Mouse (Mus musculus) kidney, postnatal 0 days (tissue): ENCODE results near the gene Kctd12. TPM values are rescaled to one million over a fixed set of nuclear protein-coding genes. Genes with fewer than 3 reads are reported as not detected.

Experiments
- ATAC-seq: fragments of 200-750 bp; cut with Nextera tagmentation; replicated peaks from 2 replicates; pipeline ENCODE4 v1.8.0; 2017; ENCODE audit warnings: low read depth, moderate number of reproducible peaks, moderate TSS enrichment, moderate library complexity; ENCODE audit not compliant: low FRiP score
- DNase-seq: peaks from one replicate; pipeline ENCODE4 v3.0.0-alpha.2; 2016; ENCODE audit warnings: low spot score
- H3K27ac ChIP-seq: fragments of 300-500 bp; sonication (generic); 2 replicates; pipeline ENCODE4 v1.5.1; 2014; ENCODE audit warnings: mild to moderate bottlenecking
- H3K27me3 ChIP-seq: fragments of 300-500 bp; sonication (generic); 2 replicates; pipeline ENCODE4 v1.6.1; 2014; ENCODE audit warnings: low read length, mixed read lengths; ENCODE audit not compliant: insufficient read depth
- H3K36me3 ChIP-seq: fragments of 300-500 bp; sonication (generic); 2 replicates; pipeline ENCODE4 v1.6.1; 2014; ENCODE audit warnings: low read length, mixed read lengths; ENCODE audit not compliant: insufficient read depth
- H3K4me1 ChIP-seq: fragments of 300-500 bp; sonication (generic); replicated peaks from 2 replicates; pipeline ENCODE4 v1.6.1; 2014; ENCODE audit warnings: antibody characterized with exemption, low read length, mixed read lengths; ENCODE audit not compliant: insufficient read depth
- H3K4me2 ChIP-seq: fragments of 300-500 bp; sonication (generic); 2 replicates; pipeline ENCODE4 v1.6.1; 2014; ENCODE audit warnings: mild to moderate bottlenecking, low read length, moderate library complexity, mixed read lengths
- H3K4me3 ChIP-seq: fragments of 300-500 bp; sonication (generic); replicated peaks from 2 replicates; pipeline ENCODE4 v1.5.1; 2014; ENCODE audit warnings: low read depth, low read length
- H3K9ac ChIP-seq: fragments of 300-500 bp; sonication (generic); 2 replicates; pipeline ENCODE4 v1.6.1; 2014; ENCODE audit warnings: low read depth, low read length
- H3K9me3 ChIP-seq: fragments of 300-500 bp; sonication (generic); replicated peaks from 2 replicates; pipeline ENCODE4 v1.6.1; 2016; ENCODE audit warnings: low read length, inconsistent platforms, mixed read lengths
- CTCF ChIP-seq: IDR thresholded peaks from 2 replicates; pipeline ENCODE4 v1.5.1; 2016; ENCODE audit warnings: antibody characterized with exemption, low read depth, mild to moderate bottlenecking, moderate library complexity
- WGBS: fragments of 180-500 bp; shearing (Covaris S2); extraction: QIAGEN DNeasy Blood & Tissue Kit; methylation state at CpG from one replicate; pipeline ENCODE4 v1.1.7; 2014; 5-methylcytosine and 5-hydroxymethylcytosine counted together
- polyA plus RNA-seq: library from polyadenylated mRNA; unstranded; fragments of >200 nt; fragmentation: Nextera tagmentation; extraction: Ambion mirVana; gene quantifications from 2 replicates; pipeline ENCODE4 v1.2.1, GENCODE M21; 2015

Kctd12 gene
- 8.6 and 8.7 TPM in 2 replicates for polyA plus RNA-seq

DNA sequence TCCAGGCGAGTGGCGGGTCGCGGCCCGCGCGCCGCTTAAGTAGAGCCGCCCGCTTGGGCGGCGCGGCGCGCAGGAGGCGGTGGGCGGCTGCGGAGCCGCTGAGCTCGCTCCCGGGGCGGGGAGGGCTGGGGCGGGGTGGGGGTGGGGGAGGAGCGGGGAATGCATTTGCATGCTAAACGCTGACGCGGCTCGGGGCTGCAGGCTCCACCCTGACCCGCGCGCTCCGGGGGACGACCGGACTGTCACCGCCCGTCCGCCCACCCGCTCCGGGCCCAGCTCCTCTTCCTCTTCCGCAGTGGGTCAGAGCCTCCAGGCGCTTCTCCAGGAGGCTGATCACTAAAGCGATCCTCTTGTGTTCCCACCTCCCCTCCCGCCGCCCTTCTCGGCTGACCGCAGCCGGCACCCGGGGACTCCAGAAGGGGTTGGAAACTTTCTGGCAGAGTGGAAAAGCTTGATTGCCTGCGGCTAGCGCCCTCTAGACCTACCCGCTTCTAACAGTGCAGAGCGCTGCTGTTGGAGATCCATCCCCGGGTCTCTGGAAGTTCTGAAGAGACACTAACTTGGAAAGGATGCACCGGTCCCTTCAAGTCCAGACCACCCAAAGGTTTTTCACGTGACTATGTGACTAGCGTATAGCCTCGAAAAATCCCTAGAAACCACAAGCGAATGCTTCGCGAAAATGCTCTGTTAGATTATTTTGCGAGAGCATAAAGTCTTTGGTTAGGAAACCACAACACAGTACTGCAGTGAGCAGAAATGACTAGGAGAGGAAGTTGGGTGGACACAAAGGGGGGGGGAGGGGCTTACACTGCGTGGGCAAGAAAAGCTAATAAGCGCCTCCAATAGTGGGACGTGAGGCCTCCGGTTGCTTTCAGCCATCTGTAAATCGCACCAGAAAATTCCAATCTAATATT is at the start of gene Kctd12:
Gene Kctd12 (minus strand): TSS at position 11 of the 914 bp plus-strand sequence.
- peak; percentile 93 for ATAC-seq
- TF ChIP-seq CTCF, result peak; percentile 61

DNA sequence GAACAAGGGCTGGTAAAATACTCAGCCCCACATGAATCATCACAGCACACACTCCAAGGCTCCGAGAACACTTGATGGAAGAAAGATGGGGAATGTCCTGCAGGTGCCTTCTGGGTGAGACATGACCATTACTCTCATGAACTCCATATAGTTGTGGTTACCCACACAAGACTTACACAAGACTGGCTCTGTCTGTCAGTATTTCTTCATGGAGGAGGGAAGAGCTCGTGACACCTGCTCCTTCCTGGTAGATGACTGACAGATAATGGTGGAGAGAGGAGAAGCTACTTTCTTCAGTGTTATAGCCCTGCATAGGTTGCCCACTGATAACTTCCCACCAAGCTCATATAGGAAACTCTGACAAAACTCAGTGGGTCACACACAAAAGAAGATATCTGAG is 46.8 kb upstream of the Kctd12 start:
- ATAC-seq (no peak), DNase-seq (no peak)
- H3K27me3 ChIP-seq, result no peaks in the 10 kb centered on the region
- H3K36me3 ChIP-seq, result no peaks in the 10 kb centered on the region
- no peak overlapping the region for H3K27ac ChIP-seq
- H3K4me1 ChIP-seq, result no peaks in the 10 kb centered on the region
- no peak for TF ChIP-seq CTCF
- 87% methylated on average over 2 of the region's 2 CpGs for WGBS
- H3K9ac ChIP-seq, result no peak overlapping the region
- H3K9me3 ChIP-seq, result no peaks in the 10 kb centered on the region
- no peak overlapping the region for H3K4me2 ChIP-seq
- no peak overlapping the region for H3K4me3 ChIP-seq

More for the DNA sequence above, at the start of gene Kctd12:
- Histone ChIP-seq H3K4me2 (peak within 1 kb of the TSS; percentile 89), H3K4me1 (no peaks in the 10 kb centered on the region), H3K9ac (peak within 1 kb of the TSS; percentile 74), H3K27me3 (no peaks in the 10 kb centered on the region), H3K36me3 (no peaks in the 10 kb centered on the region), H3K9me3 (no peaks in the 10 kb centered on the region), H3K4me3 (peak within 1 kb of the TSS; percentile 64), H3K27ac (peak within 1 kb of the TSS; percentile 92)
- peak; percentile 93 for DNase-seq
- WGBS, result 1% methylated on average over 56 of the region's 66 CpGs

DNA sequence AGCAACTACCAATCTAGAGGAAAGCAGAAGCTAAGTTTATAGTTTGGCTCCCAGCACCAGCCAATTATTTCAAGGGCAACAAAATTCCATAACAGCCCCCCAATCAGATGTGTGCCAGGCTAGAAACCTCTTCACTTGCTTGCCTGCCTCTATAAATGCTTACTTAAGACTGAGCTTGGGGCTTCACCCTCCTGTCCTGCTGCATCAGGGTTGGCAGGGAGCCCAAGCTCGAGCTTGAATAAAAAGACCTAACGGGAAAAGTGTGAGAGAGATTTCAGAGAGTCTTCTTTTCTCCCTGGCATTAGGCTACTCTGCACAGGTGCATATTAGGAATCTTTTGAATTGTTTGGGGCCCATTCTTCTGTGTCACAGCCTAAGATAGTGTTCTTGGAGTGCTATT is 37.6 kb upstream of the Kctd12 start:
- no peak overlapping the region for H3K27ac ChIP-seq
- H3K36me3 ChIP-seq, result no peaks in the 10 kb centered on the region
- TF ChIP-seq CTCF, result no peak
- H3K4me2 ChIP-seq, result no peak overlapping the region
- ATAC-seq, result no peak
- no peaks in the 10 kb centered on the region for H3K4me1 ChIP-seq
- H3K27me3 ChIP-seq, result no peaks in the 10 kb centered on the region
- no peak for DNase-seq
- H3K9ac ChIP-seq, result no peak overlapping the region
- no peaks in the 10 kb centered on the region for H3K9me3 ChIP-seq
- WGBS, result 53% methylated on average over 2 of the region's 2 CpGs
- H3K4me3 ChIP-seq, result no peak overlapping the region

DNA sequence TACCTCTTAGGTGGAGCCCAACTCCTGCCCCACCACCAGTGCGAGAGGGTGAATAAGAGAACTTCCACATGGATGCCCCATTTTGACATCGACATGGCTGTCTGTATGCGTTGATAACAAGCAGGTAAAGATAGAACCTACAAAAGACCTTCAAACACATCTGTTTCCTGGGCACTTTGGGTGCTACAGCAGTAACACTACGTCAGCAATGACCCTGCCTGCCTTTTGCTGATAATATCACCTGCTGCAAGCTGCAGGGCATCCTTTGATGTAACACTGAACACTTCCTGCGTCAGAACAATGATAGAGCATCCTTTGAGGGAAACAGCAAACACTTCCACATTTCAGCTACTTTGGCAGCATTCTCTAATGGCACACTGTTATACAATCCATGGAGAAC is 34.6 kb upstream of the Kctd12 start:
- H3K9ac ChIP-seq, result no peak overlapping the region
- DNase-seq (no peak), ATAC-seq (no peak)
- no peak overlapping the region for H3K4me3 ChIP-seq
- no peaks in the 10 kb centered on the region for H3K27me3 ChIP-seq
- H3K36me3 ChIP-seq, result no peaks in the 10 kb centered on the region
- no peak for TF ChIP-seq CTCF
- H3K4me1 ChIP-seq, result no peaks in the 10 kb centered on the region
- H3K9me3 ChIP-seq, result no peaks in the 10 kb centered on the region
- no peak overlapping the region for H3K4me2 ChIP-seq
- WGBS, result 64% methylated on average over 5 of the region's 5 CpGs
- no peak overlapping the region for H3K27ac ChIP-seq

DNA sequence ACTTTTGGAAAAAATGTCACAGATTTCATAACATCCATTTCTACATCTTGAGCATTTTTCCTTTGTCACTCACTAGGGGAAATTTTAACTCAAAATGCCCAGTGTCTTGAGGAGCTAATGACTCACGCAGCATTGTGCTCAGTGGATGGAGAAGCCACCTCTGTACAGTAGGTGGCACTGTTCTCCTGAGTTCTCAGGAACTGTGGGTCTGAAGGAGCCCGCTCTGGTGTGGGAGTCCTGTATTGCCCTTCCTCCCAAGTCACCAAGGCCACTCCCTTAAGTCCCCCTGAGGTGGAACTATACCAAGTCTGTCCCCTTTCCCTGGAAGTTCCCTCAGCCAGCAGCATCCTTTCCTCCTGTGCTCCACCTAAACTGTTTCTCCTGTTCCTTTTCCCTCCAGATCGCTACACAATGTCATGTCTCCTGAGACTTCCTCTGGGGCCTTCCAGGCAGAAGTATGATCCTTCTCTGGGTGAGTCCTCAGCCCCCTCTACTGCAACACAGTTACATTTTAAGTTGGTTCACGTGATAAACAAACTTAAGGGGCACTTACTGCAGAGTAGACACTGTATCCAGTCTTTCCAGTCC is 30.2 kb upstream of the Kctd12 start:
- Histone ChIP-seq H3K4me1 (no peaks in the 10 kb centered on the region), H3K9me3 (no peaks in the 10 kb centered on the region), H3K4me2 (no peak overlapping the region), H3K27ac (no peak overlapping the region), H3K9ac (no peak overlapping the region), H3K27me3 (no peaks in the 10 kb centered on the region), H3K4me3 (no peak overlapping the region), H3K36me3 (no peaks in the 10 kb centered on the region)
- peak; percentile 86 for TF ChIP-seq CTCF
- ATAC-seq (peak; percentile 86), DNase-seq (peak; percentile 91)
- WGBS, result 31% methylated on average over 4 of the region's 4 CpGs

DNA sequence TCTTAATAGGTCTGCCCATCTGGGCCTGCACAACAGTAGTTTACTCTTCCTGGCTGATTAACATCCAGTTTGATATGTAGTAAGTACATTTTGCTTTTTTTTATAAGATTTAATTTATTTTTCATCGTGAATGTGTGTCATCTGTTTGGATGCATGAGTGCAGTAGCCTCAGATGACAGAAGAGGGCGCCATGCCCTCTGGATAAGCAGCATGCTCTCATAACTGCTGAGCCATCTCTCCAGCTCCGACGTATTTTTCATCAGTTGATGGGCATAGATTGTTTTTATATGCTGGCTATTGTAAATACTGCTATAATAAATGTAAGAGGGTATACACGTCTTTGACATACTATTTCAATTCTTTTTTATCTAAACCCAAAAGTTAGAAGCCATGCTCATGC is 29.3 kb upstream of the Kctd12 start:
- H3K4me1 ChIP-seq, result no peaks in the 10 kb centered on the region
- ATAC-seq, result no peak
- peak; percentile 67 for TF ChIP-seq CTCF
- H3K36me3 ChIP-seq, result no peaks in the 10 kb centered on the region
- 33% methylated on average over 5 of the region's 5 CpGs for WGBS
- H3K27me3 ChIP-seq, result no peaks in the 10 kb centered on the region
- no peak overlapping the region for H3K4me2 ChIP-seq
- no peak overlapping the region for H3K4me3 ChIP-seq
- no peak overlapping the region for H3K27ac ChIP-seq
- H3K9ac ChIP-seq, result no peak overlapping the region
- DNase-seq, result peak; percentile 42
- H3K9me3 ChIP-seq, result no peaks in the 10 kb centered on the region
